Mouse (Mus musculus): ENCODE measurements around the gene Sugct.

DNA sequence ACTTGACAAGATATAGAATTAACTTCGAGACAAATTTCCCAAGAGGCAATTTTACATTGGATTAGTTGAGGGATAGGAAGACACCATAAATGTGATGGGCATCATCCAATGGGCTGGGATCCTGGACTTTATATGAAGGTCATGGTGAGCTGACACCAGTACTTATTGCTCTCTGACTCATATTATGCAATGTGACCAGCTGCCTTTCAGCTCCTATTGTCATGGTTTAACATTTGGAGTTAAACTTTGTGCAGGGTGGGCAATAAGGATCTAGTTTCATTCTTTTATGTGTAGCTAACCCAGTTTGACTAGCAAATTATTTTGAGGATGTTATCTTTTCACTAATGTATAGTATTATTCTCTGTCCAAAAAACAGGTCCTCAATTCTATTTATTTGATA is 854.4 kb downstream of the Sugct start:
- TF ChIP-seq POLR2A (IDR thresholded peaks at IDR 0.05; ENCODE audit: insufficient read depth, low read depth, low read length) (no peak), CTCF (IDR thresholded peaks at IDR 0.05) (no peak), EP300 (IDR thresholded peaks at IDR 0.05; ENCODE audit: insufficient read depth, low read depth, low read length) (no peak)
